Mouse (Mus musculus) urinary bladder, postnatal 36 days (tissue): ENCODE data around the gene Ssr3.
"Not testable (repeated sequence)": the region's sequence is repeated elsewhere in the genome, so short reads cannot be mapped to it uniquely, and the experiment has no call there.

Experiments
- DNase-seq, 2 experiments: peaks; one replicate each; pipeline ENCODE4 v3.0.0; 2022; ENCODE audit warnings: low spot score in 2 of 2, mixed read lengths in 1 of 2

Ssr3 gene

DNA sequence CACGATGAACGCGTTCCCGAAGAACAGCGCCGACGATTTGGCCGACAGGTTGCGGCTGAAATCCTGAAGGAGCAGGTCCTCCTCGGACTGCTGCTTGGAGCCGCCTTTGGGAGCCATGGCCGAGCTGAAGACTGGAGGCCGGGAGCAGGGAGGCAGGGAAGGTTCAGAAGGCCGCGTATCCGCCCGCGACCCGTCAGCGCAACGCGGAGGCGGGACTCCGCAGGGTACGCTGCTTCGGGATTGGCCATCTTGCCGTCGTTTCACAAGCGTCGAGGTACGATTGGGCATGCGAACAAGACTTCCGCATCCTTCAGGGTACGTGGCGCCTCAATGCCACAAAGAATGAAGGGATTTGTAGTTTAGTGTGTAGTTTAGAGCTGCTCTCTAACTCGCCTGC lies at the start of gene Ssr3:
Gene Ssr3 (minus strand): TSS at position 203 of the 397 bp plus-strand sequence.
- DNase-seq: peak; percentile 94 to 97

DNA sequence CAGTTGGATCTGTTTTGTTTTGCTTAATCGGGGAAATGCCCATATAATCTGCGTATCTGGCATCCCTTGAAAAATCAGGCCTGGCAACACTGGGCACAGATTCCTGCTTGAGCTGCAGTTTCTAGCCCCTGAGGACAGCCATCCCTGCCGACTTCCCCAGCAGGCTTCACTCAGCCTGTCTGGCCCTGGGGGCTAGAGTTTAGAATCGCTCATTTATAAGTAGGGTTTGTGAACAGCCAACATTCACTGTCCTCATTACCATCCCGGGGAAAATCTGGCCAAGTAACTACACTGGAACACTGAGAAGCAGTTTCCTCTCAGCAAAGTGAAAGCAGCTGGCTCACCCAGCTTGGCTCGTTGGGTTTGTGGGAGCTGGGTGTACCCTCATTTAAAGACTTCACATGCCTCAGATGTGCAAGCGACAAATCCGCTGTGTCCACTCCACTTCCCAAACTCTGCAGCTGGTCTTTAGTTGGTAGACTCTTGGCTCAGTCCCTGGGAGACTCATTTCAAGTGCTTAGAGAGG lies 49.2 kb upstream of the Ssr3 start:
- peak; percentile 23 to 25 for DNase-seq

DNA sequence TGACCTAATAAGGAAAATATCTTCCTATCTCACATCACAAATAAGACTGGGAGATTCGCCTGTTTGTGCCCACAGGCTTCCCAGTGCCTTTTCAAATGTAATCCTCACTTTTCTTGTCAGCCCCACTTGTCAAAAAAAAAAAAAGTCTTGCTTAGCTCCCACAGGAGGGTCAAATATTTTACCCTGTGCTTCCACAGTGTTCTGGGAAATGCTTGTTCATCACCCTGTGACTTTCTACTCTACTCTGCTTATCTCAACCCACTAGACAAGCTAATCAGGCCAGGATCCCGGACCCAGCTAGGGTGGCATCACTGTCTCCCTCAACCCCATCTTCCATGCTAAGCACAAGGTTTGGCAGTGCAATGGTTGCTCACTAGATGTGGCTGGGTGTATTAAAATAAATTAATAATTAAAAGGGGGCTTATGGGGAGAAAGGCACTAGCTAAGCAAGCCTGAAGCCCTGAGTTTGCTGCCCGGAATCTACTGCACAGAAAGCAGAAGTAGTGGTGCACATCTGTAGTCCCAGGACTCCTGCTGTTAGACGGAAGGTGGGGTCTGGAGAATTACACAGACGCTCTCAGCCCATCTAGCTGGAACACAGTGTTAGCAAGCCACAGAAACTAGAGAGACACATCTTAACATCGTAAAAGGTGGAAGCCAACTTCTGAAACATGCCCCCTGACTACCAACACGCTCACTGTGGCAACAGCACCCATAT lies 46.2 kb upstream of the Ssr3 start:
- no peak for DNase-seq

DNA sequence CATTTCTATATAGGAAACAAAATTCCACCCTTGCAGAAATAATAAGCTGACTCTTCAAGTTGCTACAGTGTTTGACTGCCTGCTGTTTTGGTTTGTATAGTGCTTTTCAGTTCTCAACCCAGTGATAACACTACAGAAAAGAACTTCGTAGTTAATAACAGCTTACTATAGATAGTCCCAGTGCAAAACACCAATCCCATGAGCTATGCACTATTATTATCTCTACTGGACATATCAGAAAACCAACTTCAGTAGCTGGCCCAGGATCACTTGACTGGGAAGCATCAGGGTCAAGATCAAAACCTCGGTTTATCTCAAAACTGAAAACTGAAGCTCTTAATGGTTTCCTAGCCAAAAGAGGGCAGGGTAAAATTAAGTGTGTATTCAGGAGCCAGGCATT lies 43.4 kb upstream of the Ssr3 start:
- DNase-seq: no peak

DNA sequence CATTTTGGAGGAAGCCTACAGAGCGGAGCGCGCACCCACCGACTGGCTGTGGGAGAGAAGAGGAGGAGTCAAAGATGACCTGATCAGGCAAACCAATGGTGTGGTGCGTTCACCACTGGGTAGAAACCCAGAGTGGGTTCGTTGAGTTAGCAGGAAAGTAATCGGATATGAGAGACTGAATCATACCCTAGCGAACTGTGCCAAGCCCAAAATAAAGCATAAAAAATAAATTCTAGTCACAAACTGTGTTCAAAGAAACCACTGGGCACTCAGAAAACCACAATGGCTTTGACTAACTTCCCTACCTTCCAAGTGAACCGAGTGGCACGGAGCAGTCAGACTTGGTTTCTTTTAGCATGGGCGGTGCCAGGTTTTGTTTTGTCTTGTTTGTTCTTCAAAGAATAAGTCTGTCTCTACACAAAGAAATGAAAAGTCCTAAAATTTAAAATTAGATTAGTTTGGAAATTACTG lies 42.7 kb upstream of the Ssr3 start:
- DNase-seq: no peak

DNA sequence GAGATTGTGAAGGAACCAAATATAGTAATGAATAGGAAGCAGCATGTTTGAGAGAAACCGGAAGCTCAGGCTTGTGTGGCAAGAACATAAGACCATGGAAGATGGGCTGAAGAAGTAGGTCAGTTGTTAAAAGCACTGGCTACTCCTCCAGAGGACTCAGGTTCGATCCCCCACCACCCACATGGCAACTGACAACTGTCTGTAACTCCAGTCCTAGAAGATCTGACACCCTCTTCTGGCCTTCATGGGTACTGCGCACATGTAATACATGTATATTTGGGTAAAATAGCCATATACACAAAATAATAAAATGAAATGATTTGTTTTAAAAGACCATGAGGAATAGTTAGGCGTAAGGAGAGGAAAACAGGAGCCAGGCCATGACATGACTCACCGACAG lies 39.8 kb upstream of the Ssr3 start:
- no peak for DNase-seq

DNA sequence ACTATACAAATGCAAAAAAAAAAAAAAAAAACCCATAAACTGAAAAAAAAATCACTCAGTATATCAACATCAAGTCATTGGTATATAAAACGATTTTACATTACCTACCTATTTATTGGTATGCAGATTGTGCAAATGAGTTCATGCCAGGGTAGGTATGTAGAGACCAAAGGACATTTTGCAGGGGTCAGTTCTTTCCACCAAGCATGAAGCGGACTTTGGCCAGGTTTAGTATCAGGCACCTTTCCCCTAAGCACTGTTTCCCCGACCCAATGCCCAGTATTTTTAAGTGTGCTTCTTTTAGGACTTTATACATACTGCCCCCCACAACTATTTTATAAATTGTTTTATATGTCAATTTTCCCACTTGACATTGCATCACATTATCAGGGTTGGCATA lies 27.3 kb upstream of the Ssr3 start:
- DNase-seq: no peak

DNA sequence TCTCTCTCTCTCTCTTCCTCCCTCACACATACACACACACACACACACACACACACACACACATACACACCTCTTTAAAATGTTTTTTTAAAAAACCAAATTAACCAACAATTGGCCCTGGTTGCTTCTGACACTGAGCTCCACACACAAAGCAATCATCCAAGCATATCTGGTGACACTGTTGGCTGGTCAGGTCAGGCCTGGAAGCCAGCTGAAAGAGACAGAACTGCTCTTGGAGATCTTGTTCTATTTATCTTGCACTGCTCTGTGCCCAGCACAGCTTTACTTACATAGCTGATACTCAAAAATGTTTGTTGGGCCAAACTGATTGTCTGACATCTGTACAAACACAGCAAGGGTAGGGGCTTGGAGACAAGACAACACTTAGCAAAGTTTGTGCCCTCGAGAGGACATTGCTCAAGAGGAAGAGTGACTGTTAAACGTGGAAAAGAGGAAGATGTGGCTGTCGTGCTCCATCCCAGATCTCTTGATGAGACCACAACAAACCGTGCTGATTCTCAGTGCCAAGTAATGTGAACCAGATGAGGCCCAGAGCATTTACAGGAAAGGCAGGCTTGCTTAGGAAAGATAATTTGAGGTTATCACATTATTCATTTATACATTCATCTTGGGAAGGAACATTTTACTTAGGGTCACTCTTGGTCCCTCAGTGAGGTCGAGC lies 25.6 kb upstream of the Ssr3 start:
- DNase-seq: no peak

DNA sequence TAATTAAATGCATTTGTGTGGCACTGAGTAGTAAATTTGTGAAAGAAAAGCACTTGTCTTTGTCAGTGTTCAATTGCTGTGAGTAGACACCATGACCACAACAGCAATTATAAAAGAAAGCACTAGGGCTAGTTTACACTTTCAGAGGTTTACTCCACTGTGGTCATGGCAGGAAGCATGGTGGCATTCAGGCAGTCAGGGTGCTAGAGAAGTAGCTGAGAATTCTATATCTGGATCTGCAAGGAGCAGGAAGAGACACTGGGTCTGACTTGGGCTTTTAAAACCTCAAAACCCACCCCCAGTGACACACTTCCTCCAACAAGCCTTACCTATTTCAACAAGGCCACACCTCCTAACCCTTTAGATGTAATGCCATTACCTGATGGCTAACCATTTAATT lies 24.1 kb upstream of the Ssr3 start:
- DNase-seq: no peak

DNA sequence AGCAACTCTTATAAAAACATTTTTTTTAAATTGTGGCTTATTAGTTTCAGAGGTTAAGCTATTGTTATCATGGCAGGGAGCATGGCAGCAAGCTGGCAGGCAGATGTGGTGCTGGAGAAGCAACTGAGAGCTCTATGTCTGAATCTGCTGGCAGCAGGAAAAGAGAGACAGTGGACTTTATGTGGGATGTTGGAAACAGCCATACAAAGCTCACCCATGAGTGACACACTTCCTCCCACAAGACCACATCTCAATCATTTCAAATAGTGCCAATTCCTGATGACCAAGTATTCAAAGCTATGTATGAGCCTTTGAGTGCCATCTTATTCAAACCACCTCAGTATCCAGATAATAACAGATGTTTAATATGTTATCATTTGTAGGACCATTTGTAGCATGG lies 15.5 kb upstream of the Ssr3 start:
- no peak for DNase-seq

DNA sequence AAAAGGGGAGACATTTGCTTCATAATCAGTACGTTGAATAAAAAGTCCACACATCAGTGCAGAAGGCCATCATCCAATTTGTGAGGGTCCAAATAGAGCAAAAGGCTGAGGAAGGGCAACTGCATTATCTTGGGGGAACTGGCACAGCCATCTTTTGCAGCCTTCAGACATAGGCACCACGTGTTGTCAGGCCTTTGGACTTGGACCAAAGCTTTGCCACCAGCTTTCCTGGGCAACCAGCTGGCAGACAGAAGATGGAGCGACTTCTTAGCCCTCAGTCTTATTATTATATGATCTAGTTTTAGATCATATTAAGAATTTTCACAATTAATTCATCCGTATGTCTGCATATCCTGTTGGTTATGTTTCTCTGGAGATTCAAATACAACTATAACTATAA lies 13.4 kb upstream of the Ssr3 start:
- DNase-seq: no peak

DNA sequence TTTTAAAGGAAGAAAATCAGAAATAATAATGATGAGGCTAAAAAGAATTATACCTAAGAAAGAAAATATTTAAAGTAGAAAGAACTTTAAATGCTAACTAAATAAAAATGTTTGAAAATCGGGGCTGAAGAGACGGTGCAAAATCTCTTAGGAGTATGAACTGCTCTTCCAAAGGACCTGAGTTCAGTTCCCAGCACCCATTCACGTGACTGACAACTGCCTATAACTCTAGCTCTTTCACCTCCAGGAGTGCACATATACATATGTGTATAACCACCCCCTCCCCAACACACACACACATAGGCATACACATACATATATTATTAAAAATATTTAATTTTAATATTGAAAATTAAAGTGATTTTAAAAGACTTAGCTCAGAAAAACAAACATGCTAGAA lies 5.1 kb upstream of the Ssr3 start:
- DNase-seq: no peak

DNA sequence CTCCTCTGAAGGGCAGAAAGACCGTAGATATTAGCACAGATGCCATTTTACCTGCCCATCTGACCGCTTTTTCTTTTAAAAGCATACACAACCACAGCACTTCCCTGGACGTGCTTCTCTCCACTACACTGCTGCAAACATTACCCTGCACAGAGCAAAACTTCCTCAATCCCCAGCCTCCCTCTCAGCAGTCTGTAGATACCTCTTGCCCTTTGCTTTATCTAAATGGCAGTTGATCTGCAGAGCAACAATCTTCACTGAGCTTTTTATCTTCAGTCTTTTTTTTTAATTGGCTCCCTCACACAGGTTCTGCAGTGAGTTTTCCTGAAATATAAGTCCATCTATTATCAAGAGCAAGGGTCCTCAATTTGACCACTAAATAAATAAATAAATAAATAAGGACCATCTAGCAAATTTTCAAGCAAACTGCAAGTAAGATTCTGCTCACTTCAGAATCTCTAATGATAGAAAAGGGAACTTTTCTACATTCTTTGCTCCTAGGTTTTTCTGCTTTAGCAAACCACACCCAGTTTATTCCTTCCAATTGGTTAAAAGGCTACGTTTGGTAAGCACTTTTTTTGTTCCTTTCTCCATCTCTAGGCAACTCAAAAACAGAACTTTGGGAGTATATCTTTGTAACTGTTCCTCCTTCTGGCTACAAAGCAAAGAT lies 4.5 kb upstream of the Ssr3 start:
- no peak for DNase-seq

DNA sequence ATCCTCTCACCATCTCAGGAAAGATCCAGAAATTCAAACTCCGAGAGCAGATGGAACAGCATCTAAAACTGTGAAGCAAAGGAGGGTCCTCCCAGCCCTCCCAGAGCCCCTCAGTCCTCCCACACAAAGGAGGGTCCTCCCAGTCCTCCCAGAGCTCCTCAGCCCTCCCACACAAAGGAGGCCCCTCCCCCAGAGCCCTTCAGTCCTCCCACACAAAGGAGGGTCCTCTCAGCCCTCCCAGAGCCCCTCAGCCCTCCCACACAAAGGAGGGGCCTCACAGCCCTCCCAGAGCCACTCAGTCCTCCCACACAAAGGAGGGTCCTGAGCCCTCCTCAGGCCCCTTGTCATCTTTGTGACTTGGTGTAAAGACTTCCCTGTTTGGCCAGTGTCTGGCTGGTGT lies 2.7 kb upstream of the Ssr3 start:
- DNase-seq: not testable (repeated sequence)

DNA sequence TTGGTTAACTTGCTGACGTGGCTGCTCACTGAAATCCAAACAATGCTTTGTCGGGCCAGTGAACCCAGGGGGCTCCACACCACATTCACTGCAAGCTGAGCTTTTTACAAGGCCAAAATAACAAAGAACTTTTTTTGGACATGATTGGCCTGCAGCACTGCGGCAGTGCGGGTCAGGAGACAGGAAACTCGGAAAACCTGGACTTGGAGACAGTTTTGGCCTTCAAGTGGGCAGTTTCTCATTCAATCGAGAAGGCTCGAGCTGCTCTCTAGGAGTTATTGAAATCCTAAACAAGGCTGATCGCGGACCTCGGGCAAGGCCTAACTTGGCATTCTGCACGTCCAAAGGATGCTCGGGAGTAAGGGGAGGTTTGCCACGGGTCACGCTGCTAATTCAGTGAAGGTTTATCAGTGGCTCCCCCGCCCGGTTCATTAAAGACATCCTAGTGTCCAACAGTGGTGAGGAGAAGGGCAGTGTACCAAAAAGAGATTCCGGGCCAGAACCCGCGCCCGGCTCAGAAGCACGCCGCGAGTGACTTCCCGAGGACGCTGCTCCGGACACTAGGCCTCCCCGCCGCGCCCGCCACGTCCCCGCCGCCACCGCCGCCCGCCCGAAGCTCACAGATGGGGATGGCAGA lies 521 bp downstream of the Ssr3 start:
- peak in 1 of 2 experiments; percentile 11 for DNase-seq

DNA sequence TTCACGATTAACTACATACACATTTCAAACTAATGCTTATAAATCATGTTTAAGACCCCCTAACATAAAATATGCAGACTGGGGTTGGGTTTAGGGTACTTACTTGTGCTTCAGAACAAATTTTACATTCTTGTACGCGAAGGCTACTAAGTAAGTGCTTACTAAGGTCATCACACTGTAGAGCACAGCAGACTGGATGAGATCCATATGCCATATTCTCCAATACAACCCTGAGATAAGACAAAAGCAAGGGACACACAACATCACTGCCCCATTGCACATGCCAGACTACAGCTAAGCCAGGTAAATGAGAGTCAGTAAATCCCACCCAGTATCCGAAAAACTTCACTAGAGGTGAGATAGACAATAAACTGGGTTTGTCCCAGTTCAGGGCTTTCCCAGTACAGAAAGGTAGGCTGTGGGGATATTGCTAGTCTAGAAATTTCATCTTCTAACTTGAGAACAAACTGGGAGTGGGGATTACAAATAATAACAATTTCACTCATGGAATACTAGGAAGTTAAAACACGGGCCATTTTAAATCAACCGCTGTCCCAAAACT lies 1.1 kb downstream of the Ssr3 start:
- no peak for DNase-seq

DNA sequence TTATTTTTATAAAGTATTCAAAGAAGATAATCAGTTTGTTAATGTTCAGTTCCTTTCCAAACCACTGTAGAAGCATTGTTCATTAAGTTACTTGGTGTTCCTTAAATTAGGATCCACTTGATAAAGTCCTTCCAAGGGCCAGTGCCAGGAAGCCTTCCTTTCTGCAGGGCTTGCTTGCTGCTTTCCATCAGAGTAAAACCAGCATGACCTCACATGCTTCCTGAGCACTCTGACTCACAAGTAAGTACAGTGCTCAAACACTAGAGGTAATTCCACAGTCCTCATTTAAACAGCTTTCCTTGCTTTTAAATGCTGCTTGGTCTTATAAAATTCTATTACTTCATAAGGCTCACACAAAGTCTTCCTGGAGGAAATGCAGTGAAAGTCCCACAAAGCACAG lies 6.7 kb downstream of the Ssr3 start:
- DNase-seq: no peak

DNA sequence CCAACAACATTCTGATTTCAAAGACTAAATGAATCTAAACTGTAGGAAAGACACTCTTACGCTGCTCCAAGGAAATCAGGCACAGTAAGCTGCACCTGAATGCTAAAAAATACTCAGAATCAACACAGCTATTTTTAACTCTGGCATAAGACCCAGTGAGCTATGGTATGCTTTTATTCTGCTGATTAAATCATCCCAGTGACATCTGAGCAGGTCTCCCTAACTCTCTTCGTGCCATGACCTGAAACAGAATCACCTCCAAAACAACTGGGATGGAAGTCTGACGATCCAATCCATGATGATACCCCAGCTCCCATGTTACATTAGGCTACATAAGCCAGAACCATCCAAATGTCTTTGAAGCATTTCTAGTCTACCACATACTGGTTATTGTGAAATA lies 8.0 kb downstream of the Ssr3 start:
- no peak for DNase-seq

DNA sequence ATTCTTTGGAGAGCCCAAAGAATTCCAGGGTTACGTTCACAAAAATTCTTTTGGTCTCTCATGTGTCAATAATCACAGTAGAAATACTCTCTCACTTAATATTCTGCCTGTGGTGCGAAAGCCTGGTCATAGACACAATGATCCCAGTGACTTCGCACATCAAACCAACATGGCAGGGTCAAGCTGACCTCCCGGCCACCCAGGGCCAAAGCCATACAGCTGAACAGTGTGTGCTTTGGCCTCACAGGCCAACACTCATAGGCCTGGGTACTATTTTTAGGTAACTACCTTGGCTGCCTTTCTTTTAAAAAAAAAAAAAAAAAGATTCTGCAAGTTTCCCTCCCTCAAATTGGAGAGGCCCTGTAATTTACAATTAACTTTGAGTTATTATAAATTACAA lies 11.3 kb downstream of the Ssr3 start:
- DNase-seq: no peak

DNA sequence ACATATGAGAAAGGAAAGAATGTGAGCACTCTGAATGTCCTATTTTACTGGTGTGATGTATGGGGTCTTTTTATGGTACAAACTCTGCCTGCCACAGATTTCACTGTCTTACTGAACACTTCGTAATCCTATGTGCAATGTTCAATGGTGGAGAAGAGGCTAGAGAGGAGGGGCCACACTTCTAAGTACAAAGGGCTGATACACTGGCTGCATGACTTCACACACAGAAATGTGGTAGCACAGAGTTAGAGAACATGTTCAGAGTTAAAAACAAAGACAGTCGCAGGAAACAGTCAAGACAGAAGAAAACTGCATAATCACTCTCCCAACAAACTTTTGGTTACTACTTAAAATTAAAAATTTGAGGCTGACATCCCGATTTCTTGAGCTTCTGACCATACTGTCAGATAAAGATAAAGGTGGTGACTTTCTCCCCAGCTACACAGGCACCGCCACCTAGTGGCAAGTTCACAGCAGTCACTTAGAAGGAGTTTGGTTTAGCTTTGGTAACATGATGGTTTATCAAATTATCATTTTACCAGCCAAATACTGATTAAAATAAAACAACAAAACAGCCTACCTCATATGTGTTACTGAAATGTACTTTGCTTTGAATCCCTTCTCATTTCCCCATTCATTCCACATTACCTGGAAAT lies 12.4 kb downstream of the Ssr3 start:
- peak in 1 of 2 experiments; percentile 43 for DNase-seq

DNA sequence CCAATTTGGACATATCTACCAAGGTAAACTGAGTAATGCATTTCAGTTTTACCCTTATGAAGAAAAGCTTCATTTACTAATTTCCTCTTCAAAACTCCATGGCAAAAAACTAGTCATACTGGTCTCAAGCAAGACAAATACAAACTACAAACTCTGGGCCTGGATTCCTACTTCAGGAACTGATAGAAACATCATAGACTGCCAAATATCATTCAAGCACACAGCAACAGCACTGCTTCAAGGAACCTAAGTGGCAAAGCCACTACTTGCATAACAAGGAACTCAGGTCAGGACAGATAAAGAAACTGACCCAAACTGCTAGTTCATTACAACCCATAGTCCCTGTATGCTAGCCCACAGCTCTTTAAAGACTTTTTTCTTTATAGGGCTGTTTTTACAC lies 13.7 kb downstream of the Ssr3 start:
- no peak for DNase-seq
